Mouse (Mus musculus) hindbrain, embryonic 15.5 days (tissue): ENCODE data around the gene Tm9sf2. TPM values are rescaled to one million over a fixed set of nuclear protein-coding genes. Genes with fewer than 3 reads are reported as not detected.
A peak's percentile ranks its signal among the peaks of the same experiment; 100 is the strongest.
"Not testable (repeated sequence)": the region's sequence is repeated elsewhere in the genome, so short reads cannot be mapped to it uniquely, and the experiment has no call there.

ENCODE experiments used
- ATAC-seq: fragments of 200-750 bp; cut with Nextera tagmentation; 2 replicates; pipeline ENCODE4 v1.8.0; 2017; ENCODE audit warnings: low read depth, moderate number of reproducible peaks, moderate TSS enrichment; ENCODE audit not compliant: low FRiP score
- H3K27ac ChIP-seq: fragments of 300-500 bp; sonication (generic); replicated peaks from 2 replicates; pipeline ENCODE4 v1.5.1; 2015; ENCODE audit warnings: mild to moderate bottlenecking, inconsistent platforms
- H3K27me3 ChIP-seq: fragments of 300-500 bp; sonication (generic); 2 replicates; pipeline ENCODE4 v1.6.1; 2015; ENCODE audit warnings: control low read depth, inconsistent platforms
- H3K36me3 ChIP-seq: fragments of 300-500 bp; sonication (generic); 2 replicates; pipeline ENCODE4 v1.6.1; 2015; ENCODE audit warnings: control low read depth, inconsistent platforms
- H3K4me1 ChIP-seq: fragments of 300-500 bp; sonication (generic); replicated peaks from 2 replicates; pipeline ENCODE4 v1.6.1; 2015; ENCODE audit warnings: control low read depth, inconsistent platforms
- H3K4me2 ChIP-seq: fragments of 300-500 bp; sonication (generic); 2 replicates; pipeline ENCODE4 v1.6.1; 2015; ENCODE audit warnings: moderate library complexity, mild to moderate bottlenecking, inconsistent platforms
- H3K4me3 ChIP-seq: fragments of 300-500 bp; sonication (generic); 2 replicates; pipeline ENCODE4 v1.5.1; 2015; ENCODE audit warnings: mild to moderate bottlenecking, inconsistent platforms
- H3K9ac ChIP-seq: fragments of 300-500 bp; sonication (generic); 2 replicates; pipeline ENCODE4 v1.6.1; 2015; ENCODE audit warnings: inconsistent platforms
- H3K9me3 ChIP-seq: fragments of 300-500 bp; sonication (generic); 2 replicates; pipeline ENCODE4 v1.6.1; 2016; ENCODE audit warnings: control low read depth, inconsistent platforms
- WGBS: fragments of 180-500 bp; shearing (Covaris S2); methylation state at CpG from one replicate; pipeline ENCODE4 v1.1.7; 2015; 5-methylcytosine and 5-hydroxymethylcytosine counted together
- polyA plus RNA-seq: library from polyadenylated mRNA; unstranded; fragments of >200 nt; fragmentation: Nextera tagmentation; extraction: Ambion mirVana; gene quantifications from 2 replicates; pipeline ENCODE4 v1.2.1, GENCODE M21; 2015

Tm9sf2 gene
- polyA plus RNA-seq, 1 experiment from 2014 or later = 115 TPM

GRCm38 (mm10) chr14:122074360-122074759 lies 32.5 kb upstream of the Tm9sf2 start:
- Histone ChIP-seq H3K36me3 (no peaks in the 10 kb centered on the region), H3K4me2 (no peak overlapping the region), H3K4me3 (no peak overlapping the region), H3K27me3 (no peaks in the 10 kb centered on the region), H3K4me1 (no peaks in the 10 kb centered on the region), H3K9me3 (no peaks in the 10 kb centered on the region), H3K9ac (no peak overlapping the region), H3K27ac (no peak overlapping the region)
- no peak for ATAC-seq
- 74% methylated on average over 10 of the region's 10 CpGs for WGBS

GRCm38 (mm10) chr14:122075485-122076200 lies 31.2 kb upstream of the Tm9sf2 start:
- Histone ChIP-seq H3K4me1 (no peaks in the 10 kb centered on the region), H3K4me2 (no peak overlapping the region), H3K27ac (no peak overlapping the region), H3K4me3 (no peak overlapping the region), H3K9me3 (no peaks in the 10 kb centered on the region), H3K27me3 (no peaks in the 10 kb centered on the region), H3K9ac (no peak overlapping the region), H3K36me3 (no peaks in the 10 kb centered on the region)
- 87% methylated on average over 21 of the region's 21 CpGs for WGBS
- ATAC-seq = no peak

DNA sequence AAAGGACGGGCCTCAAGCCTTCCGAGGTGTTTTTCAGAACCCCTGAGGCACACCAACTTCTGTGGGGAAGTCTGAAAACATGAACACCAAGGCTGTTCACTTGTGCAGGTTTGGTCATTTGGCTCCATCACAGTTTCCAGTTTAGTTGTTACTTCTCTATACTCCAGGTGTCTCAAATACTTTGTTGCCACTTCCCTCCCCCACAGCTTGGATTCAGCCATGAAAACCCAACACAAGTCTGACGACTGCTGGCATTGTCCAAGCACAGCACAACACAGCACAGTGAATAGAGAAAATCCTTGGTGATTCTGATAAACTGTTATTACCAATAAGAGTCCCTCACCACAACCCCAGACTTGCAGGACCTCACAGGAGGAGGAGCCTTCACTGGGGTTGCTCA lies 29.8 kb upstream of the Tm9sf2 start:
- 90% methylated on average over 3 of the region's 3 CpGs for WGBS

DNA sequence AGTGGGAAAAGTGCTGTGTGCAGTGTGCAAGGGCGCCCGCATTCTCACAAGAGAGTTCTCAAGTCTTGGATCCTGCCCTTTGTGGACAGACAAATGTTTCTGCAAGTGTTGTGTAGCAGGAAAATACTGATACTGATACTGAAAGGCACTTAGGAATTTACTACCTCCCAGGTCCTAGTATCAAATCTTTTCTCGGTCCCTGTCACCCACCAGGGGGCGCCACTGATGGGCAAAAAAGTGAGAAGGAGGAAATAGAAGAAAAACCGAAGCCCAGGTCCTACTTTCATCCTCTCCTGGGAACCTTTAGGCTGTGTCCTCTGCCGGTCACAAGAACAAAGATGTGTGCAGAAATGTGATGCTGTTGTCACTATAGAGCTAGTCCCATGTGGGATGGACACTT lies 27.4 kb upstream of the Tm9sf2 start:
- no peaks in the 10 kb centered on the region for H3K9me3 ChIP-seq
- H3K4me1 ChIP-seq = no peaks in the 10 kb centered on the region
- WGBS = 49% methylated on average over 6 of the region's 6 CpGs
- no peak overlapping the region for H3K4me2 ChIP-seq
- no peak for ATAC-seq
- H3K9ac ChIP-seq = no peak overlapping the region
- H3K4me3 ChIP-seq = no peak overlapping the region
- no peak overlapping the region for H3K27ac ChIP-seq
- H3K36me3 ChIP-seq = no peaks in the 10 kb centered on the region
- no peaks in the 10 kb centered on the region for H3K27me3 ChIP-seq

More for the DNA sequence above, 29.8 kb upstream of the Tm9sf2 start:
- Histone ChIP-seq H3K27ac (no peak overlapping the region), H3K9ac (no peak overlapping the region), H3K4me1 (no peaks in the 10 kb centered on the region), H3K9me3 (no peaks in the 10 kb centered on the region), H3K4me3 (no peak overlapping the region), H3K36me3 (no peaks in the 10 kb centered on the region), H3K4me2 (no peak overlapping the region), H3K27me3 (no peaks in the 10 kb centered on the region)
- no peak for ATAC-seq

DNA sequence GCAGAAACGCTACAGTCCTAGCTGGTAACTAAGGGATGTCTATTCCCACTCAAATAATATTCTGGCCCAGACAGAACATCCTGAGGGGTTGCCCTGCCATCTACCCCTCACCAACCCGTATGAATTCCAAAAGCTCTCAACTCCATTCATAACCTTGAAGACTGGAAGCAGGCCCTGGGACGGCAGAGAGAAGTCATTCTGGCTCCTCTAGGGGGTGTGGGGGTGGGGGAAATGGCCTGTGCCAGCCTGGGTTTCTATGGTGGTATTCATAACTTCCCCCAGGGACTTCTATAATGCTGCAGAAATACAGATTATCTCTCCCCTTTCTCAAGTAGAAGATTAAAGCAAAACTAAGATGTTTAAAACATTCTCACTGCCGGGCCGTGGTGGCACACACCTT lies 26.9 kb upstream of the Tm9sf2 start:
- 85% methylated on average over 5 of the region's 5 CpGs for WGBS
- Histone ChIP-seq H3K4me3 (no peak overlapping the region), H3K9ac (no peak overlapping the region), H3K27me3 (no peaks in the 10 kb centered on the region), H3K4me1 (no peaks in the 10 kb centered on the region), H3K9me3 (no peaks in the 10 kb centered on the region), H3K27ac (no peak overlapping the region), H3K4me2 (no peak overlapping the region), H3K36me3 (no peaks in the 10 kb centered on the region)
- no peak for ATAC-seq

DNA sequence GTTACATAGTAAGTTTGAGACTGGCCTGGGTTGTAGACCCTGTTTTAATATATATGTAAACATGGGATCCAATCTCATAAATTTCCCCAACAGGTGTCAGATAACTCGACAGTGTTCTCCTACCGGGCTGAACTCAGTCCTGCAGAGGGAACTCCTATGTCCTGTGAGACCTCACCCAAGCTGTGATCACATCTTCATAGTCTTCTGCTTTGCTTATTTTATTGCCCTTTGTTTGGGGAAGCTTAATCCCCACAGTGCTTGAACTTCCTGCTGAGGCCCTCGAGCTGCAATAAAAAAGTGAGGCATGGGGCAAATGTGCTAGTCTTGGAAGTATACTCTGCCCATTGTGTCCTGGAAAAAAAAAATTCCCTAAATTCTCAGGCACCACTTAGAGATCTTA lies 25.5 kb upstream of the Tm9sf2 start:
- Histone ChIP-seq H3K27ac (no peak overlapping the region), H3K4me1 (no peaks in the 10 kb centered on the region), H3K9ac (no peak overlapping the region), H3K4me2 (no peak overlapping the region), H3K36me3 (no peaks in the 10 kb centered on the region), H3K9me3 (no peaks in the 10 kb centered on the region), H3K4me3 (no peak overlapping the region), H3K27me3 (no peaks in the 10 kb centered on the region)
- no peak for ATAC-seq
- 58% methylated on average over 3 of the region's 3 CpGs for WGBS

DNA sequence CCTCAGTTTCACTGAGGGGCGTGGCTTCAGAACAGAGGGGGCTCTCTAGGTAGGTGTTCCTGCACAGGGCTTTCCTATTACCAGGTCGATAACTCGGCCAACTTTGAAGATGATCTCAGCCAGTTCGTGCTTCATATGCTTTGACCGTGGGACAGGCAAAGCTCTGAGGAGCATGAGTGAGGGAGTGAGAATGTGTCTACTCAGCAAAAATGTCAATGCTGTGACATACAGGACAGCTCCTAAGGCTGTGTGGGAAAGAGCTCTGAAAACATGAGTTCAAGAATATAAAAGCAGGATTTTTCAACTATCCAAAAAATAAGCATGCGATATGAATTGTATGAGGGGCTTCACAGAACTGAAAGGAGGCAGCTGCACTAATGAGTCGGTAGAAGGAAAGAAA lies 23.3 kb upstream of the Tm9sf2 start:
- H3K4me2 ChIP-seq = no peak overlapping the region
- H3K9ac ChIP-seq = no peak overlapping the region
- H3K4me1 ChIP-seq = no peaks in the 10 kb centered on the region
- no peaks in the 10 kb centered on the region for H3K36me3 ChIP-seq
- no peak overlapping the region for H3K4me3 ChIP-seq
- 88% methylated on average over 7 of the region's 7 CpGs for WGBS
- no peaks in the 10 kb centered on the region for H3K9me3 ChIP-seq
- no peaks in the 10 kb centered on the region for H3K27me3 ChIP-seq
- ATAC-seq = no peak
- no peak overlapping the region for H3K27ac ChIP-seq

DNA sequence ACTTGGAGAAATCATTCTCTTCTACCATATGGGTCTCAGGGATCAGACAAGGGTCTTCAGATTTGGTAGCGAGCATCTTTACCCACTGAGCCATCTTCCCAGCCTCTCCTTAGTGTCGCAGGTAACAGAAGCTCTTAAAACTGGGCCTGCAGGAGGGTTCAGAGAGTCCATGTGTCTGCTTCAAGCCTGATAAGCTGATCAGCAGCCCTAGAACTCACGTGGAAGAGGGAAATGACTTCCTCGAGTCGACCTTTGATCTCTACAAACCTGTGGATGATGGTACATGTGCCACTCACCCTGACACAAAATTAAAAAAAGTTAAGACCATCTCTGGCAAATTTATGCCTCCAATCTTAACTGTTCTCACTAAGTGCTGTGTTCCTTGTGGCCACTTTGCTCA lies 18.9 kb upstream of the Tm9sf2 start:
- Histone ChIP-seq H3K36me3 (no peaks in the 10 kb centered on the region), H3K9me3 (no peaks in the 10 kb centered on the region), H3K27me3 (no peaks in the 10 kb centered on the region), H3K4me2 (no peak overlapping the region), H3K9ac (no peak overlapping the region), H3K27ac (no peak overlapping the region), H3K4me1 (no peaks in the 10 kb centered on the region), H3K4me3 (no peak overlapping the region)
- ATAC-seq = no peak
- WGBS = 87% methylated on average over 5 of the region's 5 CpGs

GRCm38 (mm10) chr14:122092363-122092762 lies 14.5 kb upstream of the Tm9sf2 start:
- no peak overlapping the region for H3K4me2 ChIP-seq
- H3K4me3 ChIP-seq = no peak overlapping the region
- 85% methylated on average over 4 of the region's 4 CpGs for WGBS

GRCm38 (mm10) chr14:122096331-122096730 lies 10.5 kb upstream of the Tm9sf2 start:
- no peak for ATAC-seq
- no peaks in the 10 kb centered on the region for H3K36me3 ChIP-seq
- 99% methylated on average over 11 of the region's 11 CpGs for WGBS
- no peak overlapping the region for H3K4me2 ChIP-seq
- H3K27me3 ChIP-seq = no peaks in the 10 kb centered on the region
- no peak overlapping the region for H3K27ac ChIP-seq
- H3K4me3 ChIP-seq = no peak overlapping the region
- no peak overlapping the region for H3K9ac ChIP-seq
- no peaks in the 10 kb centered on the region for H3K4me1 ChIP-seq
- no peaks in the 10 kb centered on the region for H3K9me3 ChIP-seq

More at GRCm38 (mm10) chr14:122092363-122092762, 14.5 kb upstream of the Tm9sf2 start:
- Histone ChIP-seq H3K27me3 (no peaks in the 10 kb centered on the region), H3K27ac (no peak overlapping the region), H3K9me3 (no peaks in the 10 kb centered on the region), H3K36me3 (no peaks in the 10 kb centered on the region), H3K4me1 (no peaks in the 10 kb centered on the region), H3K9ac (no peak overlapping the region)
- no peak for ATAC-seq

DNA sequence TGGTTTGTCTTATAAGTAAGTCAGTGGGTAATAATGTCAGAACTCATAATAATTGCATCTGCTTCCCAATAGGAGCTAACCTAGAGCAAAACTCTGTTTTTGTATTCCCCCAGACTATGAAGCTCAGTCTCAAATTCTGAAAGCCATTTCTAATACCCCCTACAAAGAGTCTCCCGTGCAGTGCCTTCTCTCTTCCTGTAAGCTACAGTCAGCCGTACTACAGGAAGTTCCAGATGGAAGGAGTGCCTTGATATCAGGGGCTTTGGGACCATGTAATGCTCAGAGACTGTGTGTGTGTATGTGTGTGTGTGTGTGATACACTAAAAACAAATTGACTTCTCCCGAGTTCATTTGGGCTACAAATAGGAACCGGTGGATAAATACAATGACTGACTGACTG lies 7.3 kb upstream of the Tm9sf2 start:
- H3K9me3 ChIP-seq = no peaks in the 10 kb centered on the region
- H3K4me2 ChIP-seq = no peak overlapping the region
- H3K4me1 ChIP-seq = peaks cover 3% of the 10 kb centered on the region; the same call in 1 of the 2 replicates
- H3K27me3 ChIP-seq = no peaks in the 10 kb centered on the region
- H3K36me3 ChIP-seq = no peaks in the 10 kb centered on the region
- H3K9ac ChIP-seq = no peak overlapping the region
- no peak overlapping the region for H3K27ac ChIP-seq
- WGBS = 83% methylated on average over 4 of the region's 4 CpGs
- no peak for ATAC-seq
- no peak overlapping the region for H3K4me3 ChIP-seq

GRCm38 (mm10) chr14:122101890-122102289 lies 4.9 kb upstream of the Tm9sf2 start:
- not testable (repeated sequence) for H3K9me3 ChIP-seq, H3K36me3 ChIP-seq, H3K4me3 ChIP-seq, H3K9ac ChIP-seq, ATAC-seq, H3K27me3 ChIP-seq, H3K27ac ChIP-seq, H3K4me2 ChIP-seq
- 90% methylated on average over 9 of the region's 9 CpGs for WGBS
- peaks cover 17% of the 10 kb centered on the region for H3K4me1 ChIP-seq

DNA sequence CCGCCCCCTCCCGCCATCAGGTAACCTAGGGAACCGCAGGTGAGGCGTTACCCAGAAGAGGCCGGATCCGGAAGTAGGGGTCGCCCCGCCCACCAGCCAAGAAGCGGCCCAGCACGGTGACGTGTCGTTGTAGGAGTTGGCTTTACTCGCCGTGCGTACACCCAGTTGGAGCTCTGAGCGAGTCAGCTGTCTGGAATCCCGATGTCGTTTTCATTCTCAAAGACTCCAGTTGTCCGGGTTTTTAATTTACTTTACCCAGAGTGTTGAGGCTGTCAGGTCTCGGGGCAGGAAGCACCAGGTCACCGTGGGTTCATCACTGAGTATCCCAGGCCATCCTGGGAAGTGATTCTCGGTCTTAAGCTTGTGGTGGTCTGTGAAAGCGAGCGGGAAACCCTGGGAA lies 2.0 kb upstream of the Tm9sf2 start:
- peaks cover 37% of the 10 kb centered on the region for H3K4me1 ChIP-seq
- ATAC-seq = peak; percentile 95
- no peaks in the 10 kb centered on the region for H3K36me3 ChIP-seq
- peak overlapping the region; percentile 51 for H3K9ac ChIP-seq
- H3K27me3 ChIP-seq = no peaks in the 10 kb centered on the region
- H3K9me3 ChIP-seq = no peaks in the 10 kb centered on the region
- WGBS = under 1% methylated on average over 24 of the region's 24 CpGs
- H3K4me2 ChIP-seq = peak overlapping the region; percentile 55
- peak overlapping the region; percentile 85 for H3K27ac ChIP-seq
- peak overlapping the region; percentile 43 for H3K4me3 ChIP-seq
